Mouse (Mus musculus): ENCODE data around the gene Raf1. TPM values are rescaled to one million over a fixed set of nuclear protein-coding genes. Genes with fewer than 3 reads are reported as not detected.

The Raf1 gene
- polyA plus RNA-seq, 1 experiment from 2014 or later: 123 TPM

DNA sequence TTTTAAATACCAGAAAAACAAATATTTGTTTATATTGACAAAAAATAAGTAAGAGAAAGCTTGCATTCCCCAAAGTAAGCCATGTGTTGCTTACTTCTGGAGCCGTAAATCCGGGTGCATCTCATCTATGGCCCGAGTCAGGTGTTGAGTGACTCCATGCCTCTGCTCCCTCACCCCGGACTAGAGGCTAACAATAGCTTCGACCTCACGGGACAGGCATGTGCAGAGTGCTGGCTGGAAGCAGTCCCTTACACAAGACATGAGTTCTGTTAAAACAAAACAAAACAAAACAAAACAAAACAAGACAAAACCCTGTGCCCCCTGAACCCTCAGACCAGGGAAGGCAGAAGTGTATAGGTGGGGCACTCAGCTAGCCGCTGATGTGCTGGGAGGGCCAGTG, 18.7 kb upstream of the Raf1 start:
- Histone ChIP-seq H3K4me3 (no peak overlapping the region), H3K27me3 (replicated peaks; ENCODE audit: low read depth, poor library complexity, severe bottlenecking) (no peaks in the 10 kb centered on the region), H3K27ac (replicated peaks) (no peak overlapping the region), H3K9me3 (no peaks in the 10 kb centered on the region), H3K36me3 (replicated peaks) (no peaks in the 10 kb centered on the region), H3K4me1 (peaks cover 10% of the 10 kb centered on the region; the same call in 1 of the 2 replicates)
- 53% methylated on average over 7 of the region's 7 CpGs for WGBS
- DNase-seq (ENCODE audit: low spot score): no peak

DNA sequence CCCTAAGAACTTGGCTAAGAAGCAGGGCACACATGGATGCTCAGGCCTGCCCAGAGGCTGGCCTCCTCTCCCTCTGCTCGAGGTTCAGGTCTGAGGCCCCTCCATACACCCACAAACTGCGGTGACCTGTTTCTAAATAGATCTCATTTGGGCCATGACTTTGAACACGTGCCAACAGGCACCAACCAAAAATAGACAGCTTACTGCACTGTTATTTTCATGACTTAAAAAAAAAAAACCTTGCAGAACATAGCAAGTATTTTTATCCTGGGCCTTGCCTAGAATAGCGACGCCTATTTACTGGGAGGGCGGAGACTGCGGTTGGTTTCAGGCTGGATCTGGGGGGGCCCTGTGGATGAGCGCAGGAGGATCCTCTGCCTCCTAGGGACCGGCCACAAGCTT, 18.0 kb upstream of the Raf1 start:
- Histone ChIP-seq H3K36me3 (replicated peaks) (no peaks in the 10 kb centered on the region), H3K27me3 (replicated peaks; ENCODE audit: low read depth, poor library complexity, severe bottlenecking) (no peaks in the 10 kb centered on the region)

DNA sequence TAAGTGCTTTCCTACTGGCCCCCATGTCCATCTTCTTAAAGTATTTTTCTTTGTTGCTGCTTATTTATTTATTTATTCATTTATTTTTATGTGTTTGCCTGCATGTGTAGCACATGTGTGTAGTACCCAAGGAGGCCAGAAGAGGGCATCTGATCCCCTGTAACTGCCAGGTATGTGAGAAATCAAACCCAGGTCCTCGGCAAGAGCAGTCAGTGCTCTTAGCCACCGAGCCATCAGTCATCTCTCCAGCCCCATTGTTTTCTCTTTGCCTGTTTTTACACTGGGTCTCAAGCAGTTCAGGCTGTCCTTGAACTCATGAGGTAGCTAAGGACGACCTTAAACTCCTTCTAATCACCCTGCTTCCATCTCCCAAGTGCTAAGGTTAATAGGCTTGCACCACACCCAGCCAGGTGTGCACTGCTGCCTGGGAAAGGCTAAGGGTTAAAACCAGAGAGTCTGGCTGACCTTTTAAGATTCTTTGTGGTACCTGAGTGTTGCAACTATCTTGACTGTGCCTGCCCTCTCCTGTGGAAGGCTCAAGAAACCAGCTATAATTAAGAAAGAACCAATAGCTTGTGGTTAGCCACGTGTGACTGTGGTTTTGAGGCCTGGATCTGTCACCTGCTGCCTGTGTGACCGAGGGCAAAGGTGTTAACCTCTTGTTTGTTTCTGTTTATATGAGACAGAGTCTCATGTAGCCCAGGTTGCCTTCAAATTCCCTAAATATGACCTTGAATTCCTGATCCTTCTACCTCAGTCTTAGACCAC, 16.7 kb upstream of the Raf1 start:
- DNase-seq (ENCODE audit: low spot score): peak; percentile 47
- Histone ChIP-seq H3K27me3 (replicated peaks; ENCODE audit: low read depth, poor library complexity, severe bottlenecking) (no peaks in the 10 kb centered on the region), H3K27ac (replicated peaks) (no peak overlapping the region), H3K9me3 (no peaks in the 10 kb centered on the region), H3K4me1 (peaks cover 10% of the 10 kb centered on the region; the same call in 1 of the 2 replicates), H3K36me3 (replicated peaks) (no peaks in the 10 kb centered on the region), H3K4me3 (no peak overlapping the region)
- WGBS: 69% methylated on average over 5 of the region's 5 CpGs

More for the DNA sequence above, 18.0 kb upstream of the Raf1 start:
- H3K4me3 ChIP-seq: no peak overlapping the region
- DNase-seq (ENCODE audit: low spot score): no peak
- 53% methylated on average over 9 of the region's 9 CpGs for WGBS
- H3K27ac ChIP-seq (replicated peaks): no peak overlapping the region
- H3K4me1 ChIP-seq: peaks cover 10% of the 10 kb centered on the region; the same call in 1 of the 2 replicates
- no peaks in the 10 kb centered on the region for H3K9me3 ChIP-seq

DNA sequence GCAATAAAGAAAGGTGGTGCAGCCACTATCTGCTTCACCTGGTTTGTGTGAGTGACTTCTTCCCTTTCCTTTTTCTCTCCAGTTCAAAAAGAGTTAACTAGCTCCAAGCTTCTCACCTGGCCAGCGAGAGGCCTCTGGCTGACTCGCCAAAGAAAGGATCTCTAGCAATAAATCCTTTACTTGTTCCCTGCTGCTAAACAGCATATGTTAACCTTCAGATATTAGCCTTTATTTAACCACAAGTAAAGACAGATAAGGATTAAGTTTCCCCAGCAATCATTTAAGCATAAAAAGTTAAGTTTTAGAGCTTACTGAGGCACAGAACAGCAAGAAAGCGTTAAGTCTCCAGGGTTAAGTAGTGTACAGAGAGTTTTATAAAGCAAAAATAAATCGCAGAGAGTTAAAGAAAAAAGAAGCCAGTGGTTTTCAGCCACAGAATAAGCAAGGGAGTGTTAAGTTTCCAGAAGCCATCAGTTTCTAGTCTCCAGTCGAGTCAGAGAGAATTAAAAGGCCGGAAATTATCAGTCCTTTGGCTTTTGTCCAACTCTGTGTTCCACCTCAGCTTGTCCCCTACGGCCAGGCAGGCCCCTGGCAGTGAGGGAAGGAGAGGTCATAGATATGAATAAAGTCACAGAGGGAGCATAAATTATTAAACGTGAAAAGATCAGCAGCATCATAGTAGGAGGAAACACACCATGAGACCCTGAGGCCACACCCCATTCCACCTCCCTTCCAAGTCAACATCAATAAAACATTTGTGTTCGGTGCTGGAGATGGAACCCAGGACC, 15.9 kb upstream of the Raf1 start:
- Histone ChIP-seq H3K9me3 (no peaks in the 10 kb centered on the region), H3K27ac (replicated peaks) (no peak overlapping the region), H3K4me3 (no peak overlapping the region), H3K4me1 (peaks cover 6% of the 10 kb centered on the region; the same call in 1 of the 2 replicates), H3K27me3 (replicated peaks; ENCODE audit: low read depth, poor library complexity, severe bottlenecking) (no peaks in the 10 kb centered on the region), H3K36me3 (replicated peaks) (no peaks in the 10 kb centered on the region)
- DNase-seq (ENCODE audit: low spot score): no peak
- 72% methylated on average over 9 of the region's 9 CpGs for WGBS

DNA sequence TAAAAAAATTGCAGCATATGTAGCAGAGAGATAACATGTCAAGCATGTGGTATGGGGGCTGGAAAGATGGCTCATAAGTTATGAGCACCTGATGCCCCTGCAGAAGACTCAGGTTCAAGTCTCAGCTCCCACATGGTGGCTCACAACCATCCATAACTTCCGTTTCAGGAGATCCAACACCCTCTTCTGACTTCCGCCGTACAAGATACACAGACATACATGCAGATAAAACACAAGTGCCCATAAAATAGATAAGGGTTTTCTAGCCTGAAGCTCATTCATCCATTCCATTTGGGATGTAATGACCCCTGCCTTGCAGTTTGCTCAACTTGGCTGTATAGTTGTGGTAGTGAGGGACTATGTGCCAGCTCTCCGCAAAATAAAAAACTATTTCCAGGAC, 13.7 kb upstream of the Raf1 start:
- H3K4me3 ChIP-seq: no peak overlapping the region
- 96% methylated on average over 4 of the region's 4 CpGs for whole genome bisulfite sequencing
- H3K36me3 ChIP-seq (replicated peaks): no peaks in the 10 kb centered on the region
- 0 out of 2 replicates have a peak, but pooled peaks cover 2% of the 10 kb centered on the region for H3K9me3 ChIP-seq
- H3K4me1 ChIP-seq: peaks cover under 1% of the 10 kb centered on the region; the same call in 1 of the 2 replicates
- no peak overlapping the region for H3K27ac ChIP-seq (replicated peaks)
- DNase-seq (ENCODE audit: low spot score): no peak
- no peaks in the 10 kb centered on the region for H3K27me3 ChIP-seq (replicated peaks; ENCODE audit: low read depth, poor library complexity, severe bottlenecking)

- WGBS: 91% methylated on average over 4 of the region's 4 CpGs
These were observed 12.2 kb upstream of the Raf1 start for GRCm38 (mm10) chr6:115688589-115688988.

GRCm38 (mm10) chr6:115687753-115688152, 11.3 kb upstream of the Raf1 start:
- Histone ChIP-seq H3K36me3 (replicated peaks) (no peaks in the 10 kb centered on the region), H3K27me3 (replicated peaks; ENCODE audit: low read depth, poor library complexity, severe bottlenecking) (no peaks in the 10 kb centered on the region), H3K4me3 (no peak overlapping the region), H3K4me1 (no peaks in the 10 kb centered on the region), H3K27ac (replicated peaks) (no peak overlapping the region), H3K9me3 (0 out of 2 replicates have a peak, but pooled peaks cover 2% of the 10 kb centered on the region)
- 67% methylated on average over 3 of the region's 3 CpGs for WGBS
- DNase-seq (ENCODE audit: low spot score): no peak

More at GRCm38 (mm10) chr6:115688589-115688988, 12.2 kb upstream of the Raf1 start:
- DNase-seq (ENCODE audit: low spot score): no peak
- Histone ChIP-seq H3K4me3 (no peak overlapping the region), H3K27ac (replicated peaks) (no peak overlapping the region), H3K27me3 (replicated peaks; ENCODE audit: low read depth, poor library complexity, severe bottlenecking) (no peaks in the 10 kb centered on the region), H3K9me3 (0 out of 2 replicates have a peak, but pooled peaks cover 2% of the 10 kb centered on the region), H3K4me1 (no peaks in the 10 kb centered on the region), H3K36me3 (replicated peaks) (no peaks in the 10 kb centered on the region)

DNA sequence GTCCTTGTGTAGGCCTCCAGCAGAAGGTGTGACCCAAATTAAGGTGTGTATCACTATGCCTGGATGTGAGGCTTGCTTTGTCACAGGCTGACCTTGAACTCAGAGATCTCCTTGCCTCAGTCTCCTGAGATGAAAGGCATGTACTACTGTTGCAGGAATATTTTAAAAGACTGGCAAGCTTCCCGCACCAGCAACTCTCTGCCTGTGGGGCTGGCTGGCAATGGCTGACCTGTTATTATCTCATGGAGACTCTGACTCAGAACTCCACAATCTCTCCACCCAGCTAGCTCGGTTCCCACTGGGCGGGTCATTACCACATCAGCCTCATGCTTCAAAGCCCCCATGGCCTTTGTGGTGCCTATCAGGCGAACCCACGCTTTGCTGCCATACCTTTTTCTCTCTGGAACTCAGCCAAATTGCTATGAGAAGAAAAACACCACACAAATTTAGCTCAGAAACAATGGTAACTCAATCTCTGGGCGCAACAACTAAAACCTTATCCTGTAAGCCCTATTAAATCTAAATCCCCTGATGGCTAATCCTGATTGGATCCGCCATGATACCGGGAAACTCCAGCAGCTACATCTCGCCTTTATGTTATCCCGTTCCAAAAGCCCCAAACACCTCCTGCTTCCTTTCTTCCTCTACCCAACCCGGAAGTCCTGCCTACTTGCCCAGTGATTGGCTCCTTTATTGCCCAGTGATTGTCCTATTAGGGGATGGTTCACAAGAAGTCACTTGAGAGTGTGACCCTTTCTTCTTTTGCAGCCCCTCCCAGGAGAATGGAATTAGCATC, 8.6 kb upstream of the Raf1 start:
- H3K27me3 ChIP-seq (replicated peaks; ENCODE audit: low read depth, poor library complexity, severe bottlenecking): no peaks in the 10 kb centered on the region
- no peak for DNase-seq (ENCODE audit: low spot score)
- no peaks in the 10 kb centered on the region for H3K36me3 ChIP-seq (replicated peaks)
- H3K27ac ChIP-seq (replicated peaks): no peak overlapping the region
- H3K4me3 ChIP-seq: 0 out of 2 replicates have a peak overlapping the region, but pooled peaks have one; percentile 16
- H3K4me1 ChIP-seq: no peaks in the 10 kb centered on the region
- 0 out of 2 replicates have a peak, but pooled peaks cover 2% of the 10 kb centered on the region for H3K9me3 ChIP-seq
- 58% methylated on average over 11 of the region's 11 CpGs for WGBS

DNA sequence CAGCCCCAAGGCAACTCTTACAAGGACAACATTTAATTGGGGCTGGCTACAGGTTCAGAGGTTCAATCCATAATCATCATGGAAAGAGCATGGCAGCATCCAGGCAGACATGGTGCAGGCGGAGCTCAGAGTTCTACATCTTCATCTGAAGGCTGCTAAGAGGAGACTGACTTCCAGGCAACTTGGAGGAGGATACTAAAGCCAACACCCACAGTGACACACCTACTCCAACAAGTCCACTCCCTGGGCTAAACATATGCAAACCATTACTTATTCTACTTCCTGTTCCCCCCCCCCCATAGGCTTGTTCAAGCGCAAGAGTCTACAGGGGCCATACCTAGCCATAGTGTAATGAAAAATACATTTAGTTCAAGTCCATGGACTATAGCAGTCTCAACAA, 7.8 kb upstream of the Raf1 start:
- 0 out of 2 replicates have a peak, but pooled peaks cover 2% of the 10 kb centered on the region for H3K9me3 ChIP-seq
- H3K27me3 ChIP-seq (replicated peaks; ENCODE audit: low read depth, poor library complexity, severe bottlenecking): no peaks in the 10 kb centered on the region
- DNase-seq (ENCODE audit: low spot score): no peak
- no peaks in the 10 kb centered on the region for H3K4me1 ChIP-seq
- 93% methylated on average over 2 of the region's 2 CpGs for WGBS
- no peak overlapping the region for H3K4me3 ChIP-seq
- H3K36me3 ChIP-seq (replicated peaks): no peaks in the 10 kb centered on the region
- no peak overlapping the region for H3K27ac ChIP-seq (replicated peaks)

- no peaks in the 10 kb centered on the region for H3K9me3 ChIP-seq
- no peak overlapping the region for H3K4me3 ChIP-seq
- H3K4me1 ChIP-seq: peaks cover 6% of the 10 kb centered on the region; the same call in 1 of the 2 replicates
- no peak overlapping the region for H3K27ac ChIP-seq (replicated peaks)
- H3K36me3 ChIP-seq (replicated peaks): no peaks in the 10 kb centered on the region
- no peaks in the 10 kb centered on the region for H3K27me3 ChIP-seq (replicated peaks; ENCODE audit: low read depth, poor library complexity, severe bottlenecking)
- WGBS: 89% methylated on average over 4 of the region's 4 CpGs
- DNase-seq (ENCODE audit: low spot score): no peak
These were observed 4.6 kb upstream of the Raf1 start for GRCm38 (mm10) chr6:115681066-115681465.

- Histone ChIP-seq H3K4me3 (no peak overlapping the region), H3K27me3 (replicated peaks; ENCODE audit: low read depth, poor library complexity, severe bottlenecking) (no peaks in the 10 kb centered on the region), H3K9me3 (no peaks in the 10 kb centered on the region), H3K36me3 (replicated peaks) (0 out of 2 replicates have a peak, but pooled peaks cover 3% of the 10 kb centered on the region), H3K27ac (replicated peaks) (no peak overlapping the region), H3K4me1 (peaks cover 19% of the 10 kb centered on the region)
- no peak for DNase-seq (ENCODE audit: low spot score)
- 88% methylated on average over 1 of the region's 1 CpGs for WGBS
These were observed 1.6 kb upstream of the Raf1 start for GRCm38 (mm10) chr6:115678012-115678411.

DNA sequence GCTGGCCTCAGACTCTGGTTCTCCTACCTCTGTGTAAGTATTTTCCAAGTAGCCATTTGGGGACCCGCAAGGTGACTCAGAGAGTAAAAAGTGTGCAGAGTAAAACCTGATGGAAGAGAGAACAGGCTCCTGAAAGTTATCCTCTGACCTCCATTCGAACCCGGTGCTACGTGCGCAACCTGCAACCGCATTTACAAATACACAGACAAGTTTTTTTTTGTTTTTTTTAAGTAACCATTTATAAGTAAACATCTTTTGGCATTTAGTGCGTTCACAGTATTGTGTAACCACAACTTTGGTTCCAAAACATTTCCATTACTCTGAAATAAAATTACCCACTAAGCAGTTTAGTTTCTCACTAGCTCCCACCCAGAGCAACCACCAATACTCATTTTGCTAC, 1.0 kb upstream of the Raf1 start:
- DNase-seq (ENCODE audit: low spot score): no peak
- peak overlapping the region; percentile 100 for H3K27ac ChIP-seq (replicated peaks)
- H3K36me3 ChIP-seq (replicated peaks): 0 out of 2 replicates have a peak, but pooled peaks cover 5% of the 10 kb centered on the region
- peaks cover 19% of the 10 kb centered on the region for H3K4me1 ChIP-seq
- H3K9me3 ChIP-seq: no peaks in the 10 kb centered on the region
- 96% methylated on average over 7 of the region's 7 CpGs for WGBS
- peak overlapping the region; percentile 98 for H3K4me3 ChIP-seq
- H3K27me3 ChIP-seq (replicated peaks; ENCODE audit: low read depth, poor library complexity, severe bottlenecking): no peaks in the 10 kb centered on the region
